Mouse (Mus musculus) ES-Bruce4 (cell line): Measurements from ENCODE around the gene Ddx4.

Source experiments
- CTCF ChIP-seq: IDR thresholded peaks from one replicate; pipeline ENCODE4 v1.8.1; 2011; ENCODE audit warnings: low read depth, low read length
- POLR2A ChIP-seq: IDR thresholded peaks from one replicate; pipeline ENCODE4 v1.8.1; 2011; ENCODE audit warnings: low read length; ENCODE audit not compliant: insufficient read depth

DNA sequence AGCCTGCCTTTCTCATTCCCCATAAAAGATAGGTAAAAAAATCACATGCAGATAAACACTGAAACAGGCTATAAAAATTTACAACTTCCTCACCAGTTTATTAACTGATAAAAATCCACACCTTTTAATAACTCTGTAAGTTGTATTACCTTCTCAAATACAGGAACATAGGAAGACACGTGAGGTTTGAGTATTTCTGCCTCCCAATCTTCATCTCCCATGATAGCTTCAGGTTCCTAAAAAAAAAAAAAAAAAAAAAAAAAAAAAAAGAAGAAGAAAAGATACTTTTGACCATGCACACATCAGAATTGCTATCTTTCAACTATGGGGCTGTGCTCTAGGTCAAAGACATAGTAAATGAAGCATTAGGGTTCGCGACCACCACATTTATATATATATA, 1.1 kb downstream of the Ddx4 start:
- TF ChIP-seq POLR2A (no peak), CTCF (no peak)
